Mouse (Mus musculus): ENCODE data around the gene Ripor3.

GRCm38 (mm10) chr2:167948557-167948956, 61.9 kb downstream of the Ripor3 start:
- TF ChIP-seq CTCF (IDR thresholded peaks at IDR 0.05) (no peak), EP300 (IDR thresholded peaks at IDR 0.05) (no peak)

All from lung, postnatal 0 days (tissue).